Mouse (Mus musculus): ENCODE data around the gene Efnb1. TPM values are rescaled to one million over a fixed set of nuclear protein-coding genes. Genes with fewer than 3 reads are reported as not detected.
"Not testable (repeated sequence)": the region's sequence is repeated elsewhere in the genome, so short reads cannot be mapped to it uniquely, and the experiment has no call there.

Efnb1 gene
- polyA plus RNA-seq (2011; ENCODE audit: insufficient read depth, insufficient read length, low read depth, missing spikeins), result 9.9 and 10.7 TPM in 2 replicates

GRCm38 (mm10) chrX:99135523-99136258 lies at the start of gene Efnb1:
TSS of gene Efnb1 (plus strand) at chrX:99136130.
- Histone ChIP-seq H3K27me3 (ENCODE audit: control insufficient read depth, insufficient read depth, low read length, poor library complexity, severe bottlenecking) (no peaks in the 10 kb centered on the region; the same call in none of the 2 replicates), H3K27ac (ENCODE audit: insufficient read depth, low read length) (no peak within 1 kb of the TSS), H3K9me3 (replicated peaks; ENCODE audit: control insufficient read depth, insufficient read depth, low read length, poor library complexity, severe bottlenecking) (peaks cover 4% of the 10 kb centered on the region; the same call in 1 of the 2 replicates), H3K4me1 (ENCODE audit: control insufficient read depth, insufficient read depth, low read length) (no peaks in the 10 kb centered on the region), H3K36me3 (ENCODE audit: control insufficient read depth, insufficient read depth, low read length, poor library complexity, severe bottlenecking) (no peaks in the 10 kb centered on the region), H3K9ac (ENCODE audit: low read depth, poor library complexity, severe bottlenecking) (peak within 1 kb of the TSS; percentile 30), H3K4me3 (ENCODE audit: low read depth, low read length) (peak within 1 kb of the TSS; percentile 64)
- TF ChIP-seq EP300 (IDR thresholded peaks at IDR 0.05; ENCODE audit: insufficient read depth, low read depth, low read length) (no peak), CTCF (IDR thresholded peaks at IDR 0.05; ENCODE audit: low read depth, low read length) (no peak), POLR2A (IDR thresholded peaks at IDR 0.05; ENCODE audit: insufficient read depth, low read length) (no peak)

GRCm38 (mm10) chrX:99092704-99093103 lies 43.2 kb upstream of the Efnb1 start:
- no peak for TF ChIP-seq EP300 (IDR thresholded peaks at IDR 0.05; ENCODE audit: insufficient read depth, low read depth, low read length)
- no peak for TF ChIP-seq CTCF (IDR thresholded peaks at IDR 0.05; ENCODE audit: low read depth, low read length)
- no peak for TF ChIP-seq POLR2A (IDR thresholded peaks at IDR 0.05; ENCODE audit: insufficient read depth, low read length)
- no peaks in the 10 kb centered on the region for H3K36me3 ChIP-seq (ENCODE audit: control insufficient read depth, insufficient read depth, low read length, poor library complexity, severe bottlenecking)
- H3K9ac ChIP-seq (ENCODE audit: low read depth, poor library complexity, severe bottlenecking), result no peak overlapping the region
- H3K27me3 ChIP-seq (ENCODE audit: control insufficient read depth, insufficient read depth, low read length, poor library complexity, severe bottlenecking), result no peaks in the 10 kb centered on the region
- no peak overlapping the region for H3K4me3 ChIP-seq (ENCODE audit: low read depth, low read length)
- no peaks in the 10 kb centered on the region for H3K9me3 ChIP-seq (replicated peaks; ENCODE audit: control insufficient read depth, insufficient read depth, low read length, poor library complexity, severe bottlenecking)
- no peak overlapping the region for H3K27ac ChIP-seq (ENCODE audit: insufficient read depth, low read length)
- H3K4me1 ChIP-seq (ENCODE audit: control insufficient read depth, insufficient read depth, low read length), result no peaks in the 10 kb centered on the region

GRCm38 (mm10) chrX:99111088-99111724 lies 24.7 kb upstream of the Efnb1 start:
- H3K27me3 ChIP-seq (ENCODE audit: control insufficient read depth, insufficient read depth, low read length, poor library complexity, severe bottlenecking); H3K9me3 ChIP-seq (replicated peaks; ENCODE audit: control insufficient read depth, insufficient read depth, low read length, poor library complexity, severe bottlenecking); H3K27ac ChIP-seq (ENCODE audit: insufficient read depth, low read length); H3K9ac ChIP-seq (ENCODE audit: low read depth, poor library complexity, severe bottlenecking); H3K36me3 ChIP-seq (ENCODE audit: control insufficient read depth, insufficient read depth, low read length, poor library complexity, severe bottlenecking); H3K4me3 ChIP-seq (ENCODE audit: low read depth, low read length); H3K4me1 ChIP-seq (ENCODE audit: control insufficient read depth, insufficient read depth, low read length): not testable (repeated sequence)

- TF ChIP-seq CTCF (IDR thresholded peaks at IDR 0.05; ENCODE audit: low read depth, low read length) (no peak), POLR2A (IDR thresholded peaks at IDR 0.05; ENCODE audit: insufficient read depth, low read length) (no peak), EP300 (IDR thresholded peaks at IDR 0.05; ENCODE audit: insufficient read depth, low read depth, low read length) (no peak)
- H3K4me1 ChIP-seq (ENCODE audit: control insufficient read depth, insufficient read depth, low read length), result no peaks in the 10 kb centered on the region
- no peak overlapping the region for H3K27ac ChIP-seq (ENCODE audit: insufficient read depth, low read length)
- H3K36me3 ChIP-seq (ENCODE audit: control insufficient read depth, insufficient read depth, low read length, poor library complexity, severe bottlenecking), result no peaks in the 10 kb centered on the region
- no peak overlapping the region for H3K4me3 ChIP-seq (ENCODE audit: low read depth, low read length)
- no peaks in the 10 kb centered on the region for H3K9me3 ChIP-seq (replicated peaks; ENCODE audit: control insufficient read depth, insufficient read depth, low read length, poor library complexity, severe bottlenecking)
- H3K27me3 ChIP-seq (ENCODE audit: control insufficient read depth, insufficient read depth, low read length, poor library complexity, severe bottlenecking), result no peaks in the 10 kb centered on the region
- no peak overlapping the region for H3K9ac ChIP-seq (ENCODE audit: low read depth, poor library complexity, severe bottlenecking)
These were observed 16.4 kb upstream of the Efnb1 start for GRCm38 (mm10) chrX:99119510-99119909.

- Histone ChIP-seq H3K27ac (ENCODE audit: insufficient read depth, low read length) (no peak overlapping the region), H3K27me3 (ENCODE audit: control insufficient read depth, insufficient read depth, low read length, poor library complexity, severe bottlenecking) (no peaks in the 10 kb centered on the region)
These were observed 5.9 kb upstream of the Efnb1 start for GRCm38 (mm10) chrX:99130059-99130458.

GRCm38 (mm10) chrX:99132573-99132972 lies 3.4 kb upstream of the Efnb1 start:
- Histone ChIP-seq H3K27me3 (ENCODE audit: control insufficient read depth, insufficient read depth, low read length, poor library complexity, severe bottlenecking) (no peaks in the 10 kb centered on the region; the same call in none of the 2 replicates), H3K9me3 (replicated peaks; ENCODE audit: control insufficient read depth, insufficient read depth, low read length, poor library complexity, severe bottlenecking) (peaks cover 4% of the 10 kb centered on the region; the same call in 1 of the 2 replicates), H3K27ac (ENCODE audit: insufficient read depth, low read length) (no peak overlapping the region), H3K4me3 (ENCODE audit: low read depth, low read length) (no peak overlapping the region), H3K36me3 (ENCODE audit: control insufficient read depth, insufficient read depth, low read length, poor library complexity, severe bottlenecking) (no peaks in the 10 kb centered on the region), H3K4me1 (ENCODE audit: control insufficient read depth, insufficient read depth, low read length) (no peaks in the 10 kb centered on the region), H3K9ac (ENCODE audit: low read depth, poor library complexity, severe bottlenecking) (no peak overlapping the region)
- TF ChIP-seq POLR2A (IDR thresholded peaks at IDR 0.05; ENCODE audit: insufficient read depth, low read length) (no peak), EP300 (IDR thresholded peaks at IDR 0.05; ENCODE audit: insufficient read depth, low read depth, low read length) (no peak), CTCF (IDR thresholded peaks at IDR 0.05; ENCODE audit: low read depth, low read length) (no peak)

More at GRCm38 (mm10) chrX:99130059-99130458, 5.9 kb upstream of the Efnb1 start:
- TF ChIP-seq CTCF (IDR thresholded peaks at IDR 0.05; ENCODE audit: low read depth, low read length), result no peak
- no peak for TF ChIP-seq POLR2A (IDR thresholded peaks at IDR 0.05; ENCODE audit: insufficient read depth, low read length)
- TF ChIP-seq EP300 (IDR thresholded peaks at IDR 0.05; ENCODE audit: insufficient read depth, low read depth, low read length), result no peak
- H3K4me1 ChIP-seq (ENCODE audit: control insufficient read depth, insufficient read depth, low read length), result no peaks in the 10 kb centered on the region
- no peak overlapping the region for H3K9ac ChIP-seq (ENCODE audit: low read depth, poor library complexity, severe bottlenecking)
- no peak overlapping the region for H3K4me3 ChIP-seq (ENCODE audit: low read depth, low read length)
- H3K9me3 ChIP-seq (replicated peaks; ENCODE audit: control insufficient read depth, insufficient read depth, low read length, poor library complexity, severe bottlenecking), result peaks cover 4% of the 10 kb centered on the region; the same call in 1 of the 2 replicates
- H3K36me3 ChIP-seq (ENCODE audit: control insufficient read depth, insufficient read depth, low read length, poor library complexity, severe bottlenecking), result no peaks in the 10 kb centered on the region
